Mouse (Mus musculus) heart, embryonic 11.5 days (tissue): ENCODE measurements around the gene Tnik. TPM values are rescaled to one million over a fixed set of nuclear protein-coding genes. Genes with fewer than 3 reads are reported as not detected.

Experiments used
- ATAC-seq: fragments of 200-750 bp; cut with Nextera tagmentation; replicated peaks from 2 replicates; pipeline ENCODE4 v1.8.0; 2017; ENCODE audit warnings: moderate library complexity; ENCODE audit not compliant: insufficient number of reproducible peaks, low FRiP score, low TSS enrichment
- H3K27ac ChIP-seq: fragments of 300-500 bp; sonication (generic); 2 replicates; pipeline ENCODE4 v1.5.1; 2014; ENCODE audit warnings: mild to moderate bottlenecking, low read depth, low read length
- H3K27me3 ChIP-seq: fragments of 300-500 bp; sonication (generic); 2 replicates; pipeline ENCODE4 v1.6.1; 2014; ENCODE audit warnings: mild to moderate bottlenecking, low read length, mixed read lengths; ENCODE audit not compliant: control insufficient read depth, insufficient read depth
- H3K36me3 ChIP-seq: fragments of 300-500 bp; sonication (generic); 2 replicates; pipeline ENCODE4 v1.6.1; 2014; ENCODE audit warnings: mild to moderate bottlenecking, low read length, moderate library complexity, mixed read lengths; ENCODE audit not compliant: control insufficient read depth, insufficient read depth
- H3K4me1 ChIP-seq: fragments of 300-500 bp; sonication (generic); 2 replicates; pipeline ENCODE4 v1.6.1; 2014; ENCODE audit warnings: low read length; ENCODE audit not compliant: control insufficient read depth, insufficient read depth
- H3K4me2 ChIP-seq: fragments of 300-500 bp; sonication (generic); 2 replicates; pipeline ENCODE4 v1.6.1; 2014; ENCODE audit warnings: mild to moderate bottlenecking, moderate library complexity
- H3K4me3 ChIP-seq: fragments of 300-500 bp; sonication (generic); 2 replicates; pipeline ENCODE4 v1.5.1; 2014; ENCODE audit warnings: low read depth, low read length
- H3K9ac ChIP-seq: fragments of 300-500 bp; sonication (generic); 2 replicates; pipeline ENCODE4 v1.6.1; 2014; ENCODE audit warnings: mild to moderate bottlenecking, low read depth, low read length, moderate library complexity
- H3K9me3 ChIP-seq: fragments of 300-500 bp; sonication (generic); replicated peaks from 2 replicates; pipeline ENCODE4 v1.6.1; 2016; ENCODE audit warnings: low read length; ENCODE audit not compliant: control insufficient read depth
- WGBS: fragments of 180-500 bp; shearing (Covaris S2); extraction: QIAGEN DNeasy Blood & Tissue Kit; methylation state at CpG from one replicate; pipeline ENCODE4 v1.1.7; 2014; ENCODE audit not compliant: insufficient replicate concordance; 5-methylcytosine and 5-hydroxymethylcytosine counted together
- polyA plus RNA-seq: library from polyadenylated mRNA; unstranded; fragments of >200 nt; fragmentation: Nextera tagmentation; extraction: Ambion mirVana; gene quantifications from 2 replicates; pipeline ENCODE4 v1.2.1, GENCODE M21; 2014

Tnik gene
- polyA plus RNA-seq, 1 experiment from 2014 or later, result 7.6 TPM

- no peak overlapping the region for H3K4me3 ChIP-seq
- H3K4me1 ChIP-seq, result no peaks in the 10 kb centered on the region
Observed at GRCm38 (mm10) chr3:28496806-28497502, 233.9 kb downstream of the Tnik start.

GRCm38 (mm10) chr3:28497503-28497857 is 234.5 kb downstream of the Tnik start:
- Histone ChIP-seq H3K4me1 (no peaks in the 10 kb centered on the region), H3K9me3 (no peaks in the 10 kb centered on the region), H3K9ac (no peak overlapping the region), H3K27me3 (no peaks in the 10 kb centered on the region), H3K4me3 (no peak overlapping the region), H3K27ac (no peak overlapping the region), H3K4me2 (no peak overlapping the region), H3K36me3 (no peaks in the 10 kb centered on the region)
- WGBS, result 94% methylated on average over 3 of the region's 3 CpGs
- ATAC-seq, result no peak

More at GRCm38 (mm10) chr3:28496806-28497502, 233.9 kb downstream of the Tnik start:
- H3K9me3 ChIP-seq, result no peaks in the 10 kb centered on the region
- H3K9ac ChIP-seq, result no peak overlapping the region
- 68% methylated on average over 3 of the region's 3 CpGs for WGBS
- no peak overlapping the region for H3K4me2 ChIP-seq
- no peaks in the 10 kb centered on the region for H3K36me3 ChIP-seq
- H3K27ac ChIP-seq, result no peak overlapping the region
- no peak for ATAC-seq
- H3K27me3 ChIP-seq, result no peaks in the 10 kb centered on the region

- Histone ChIP-seq H3K27me3 (no peaks in the 10 kb centered on the region), H3K4me1 (no peaks in the 10 kb centered on the region), H3K9me3 (no peaks in the 10 kb centered on the region), H3K4me3 (no peak overlapping the region), H3K27ac (no peak overlapping the region), H3K36me3 (no peaks in the 10 kb centered on the region), H3K4me2 (no peak overlapping the region), H3K9ac (no peak overlapping the region)
- ATAC-seq, result no peak
- 82% methylated on average over 3 of the region's 3 CpGs for WGBS
Observed at GRCm38 (mm10) chr3:28502697-28503096, 239.7 kb downstream of the Tnik start.

GRCm38 (mm10) chr3:28509337-28509935 is 246.4 kb downstream of the Tnik start:
- no peak for ATAC-seq
- WGBS, result 75% methylated on average over 6 of the region's 6 CpGs
- Histone ChIP-seq H3K36me3 (no peaks in the 10 kb centered on the region), H3K4me2 (no peak overlapping the region), H3K4me3 (no peak overlapping the region), H3K9ac (no peak overlapping the region), H3K9me3 (no peaks in the 10 kb centered on the region), H3K27ac (no peak overlapping the region), H3K27me3 (no peaks in the 10 kb centered on the region), H3K4me1 (no peaks in the 10 kb centered on the region)

- Histone ChIP-seq H3K36me3 (no peaks in the 10 kb centered on the region), H3K9me3 (no peaks in the 10 kb centered on the region), H3K4me1 (peaks cover 7% of the 10 kb centered on the region), H3K4me2 (peak overlapping the region; percentile 19), H3K27ac (peak overlapping the region; percentile 74), H3K27me3 (no peaks in the 10 kb centered on the region), H3K9ac (0 out of 2 replicates have a peak overlapping the region, but pooled peaks have one; percentile 22), H3K4me3 (no peak overlapping the region)
- WGBS, result 25% methylated on average over 6 of the region's 6 CpGs
- ATAC-seq, result peak; percentile 59; the same call in 1 of the 2 replicates
Observed at GRCm38 (mm10) chr3:28523004-28523482, 260.0 kb downstream of the Tnik start.

GRCm38 (mm10) chr3:28523541-28524165 is 260.6 kb downstream of the Tnik start:
- H3K4me2 ChIP-seq, result peak overlapping the region; percentile 19; the same call in 1 of the 2 replicates
- peak overlapping the region; percentile 74 for H3K27ac ChIP-seq
- H3K4me1 ChIP-seq, result peaks cover 7% of the 10 kb centered on the region
- WGBS, result 47% methylated on average over 4 of the region's 4 CpGs
- no peak overlapping the region for H3K4me3 ChIP-seq
- H3K27me3 ChIP-seq, result no peaks in the 10 kb centered on the region
- ATAC-seq, result no peak
- no peaks in the 10 kb centered on the region for H3K9me3 ChIP-seq
- H3K36me3 ChIP-seq, result no peaks in the 10 kb centered on the region
- no peak overlapping the region for H3K9ac ChIP-seq

GRCm38 (mm10) chr3:28524562-28524961 is 261.5 kb downstream of the Tnik start:
- Histone ChIP-seq H3K4me1 (peaks cover 7% of the 10 kb centered on the region), H3K4me3 (no peak overlapping the region), H3K9me3 (no peaks in the 10 kb centered on the region), H3K4me2 (no peak overlapping the region), H3K27ac (no peak overlapping the region), H3K9ac (no peak overlapping the region), H3K36me3 (no peaks in the 10 kb centered on the region), H3K27me3 (no peaks in the 10 kb centered on the region)
- ATAC-seq, result no peak
- WGBS, result 84% methylated on average over 3 of the region's 3 CpGs

GRCm38 (mm10) chr3:28526671-28527070 is 263.7 kb downstream of the Tnik start:
- Histone ChIP-seq H3K9me3 (no peaks in the 10 kb centered on the region), H3K4me2 (no peak overlapping the region), H3K9ac (no peak overlapping the region), H3K27ac (no peak overlapping the region), H3K4me1 (peaks cover 7% of the 10 kb centered on the region), H3K36me3 (no peaks in the 10 kb centered on the region), H3K4me3 (no peak overlapping the region), H3K27me3 (no peaks in the 10 kb centered on the region)
- WGBS, result 69% methylated on average over 2 of the region's 2 CpGs
- ATAC-seq, result no peak
